Mouse (Mus musculus) brain, embryonic 14.5 days (tissue): ENCODE measurements around the gene Cox19.

Experiments used
- CTCF ChIP-seq: fragments of 200-500 bp; IDR thresholded peaks from 2 replicates; pipeline ENCODE4 v1.5.1; 2012; ENCODE audit warnings: inconsistent platforms, mild to moderate bottlenecking, moderate library complexity, borderline replicate concordance; ENCODE audit not compliant: insufficient read depth, insufficient read length; ENCODE audit errors: extremely low read depth
- POLR2A ChIP-seq: fragments of 200-500 bp; IDR thresholded peaks from 2 replicates; pipeline ENCODE4 v1.6.1; 2012; ENCODE audit warnings: mild to moderate bottlenecking, inconsistent platforms, borderline replicate concordance; ENCODE audit not compliant: poor library complexity, insufficient read depth, insufficient read length, severe bottlenecking; ENCODE audit errors: extremely low read depth

DNA sequence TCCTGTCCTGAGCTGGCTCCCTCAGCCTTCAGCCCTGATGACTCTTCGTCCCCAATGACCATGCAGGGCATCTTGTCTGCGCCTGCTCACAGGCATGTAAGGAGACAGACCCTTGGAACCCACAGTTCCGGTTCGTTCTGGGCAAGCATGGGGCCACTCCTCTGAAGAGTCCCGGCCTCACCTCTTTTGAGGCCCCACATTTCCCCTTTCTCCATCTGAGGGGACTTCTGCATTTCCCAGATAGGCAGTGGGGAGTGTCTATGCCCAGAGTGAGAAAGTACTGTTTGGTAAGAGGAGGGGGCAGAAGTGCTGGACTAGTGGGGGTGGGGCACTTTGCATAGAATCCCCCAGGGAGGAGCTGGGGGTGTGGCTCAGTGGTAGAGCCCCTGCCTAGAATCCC is 64.1 kb downstream of the Cox19 start:
- no peak for TF ChIP-seq CTCF
- no peak for TF ChIP-seq POLR2A
